Mouse (Mus musculus): ENCODE data around the gene Kif27.

DNA sequence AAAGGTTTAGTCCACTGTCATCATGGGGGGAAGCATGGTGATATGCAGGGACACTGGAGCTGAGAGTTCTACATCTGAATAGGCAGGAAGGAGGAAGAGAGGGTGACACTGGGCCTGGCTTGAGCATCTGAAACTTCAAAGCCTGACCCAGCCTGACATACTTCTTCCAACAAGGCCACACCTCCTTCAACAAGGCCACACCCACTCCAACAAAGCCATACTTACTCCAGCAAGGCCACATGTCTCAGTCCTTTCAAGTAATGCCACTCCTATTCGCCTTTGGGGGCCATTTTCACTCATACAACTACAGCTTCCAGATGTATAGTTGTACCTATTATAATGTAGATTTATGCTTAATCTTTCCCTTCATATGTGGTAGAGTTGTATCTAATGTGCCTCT lies 8.7 kb upstream of the Kif27 start:
- TF ChIP-seq CTCF (IDR thresholded peaks at IDR 0.05; ENCODE audit: low read depth) (no peak), EP300 (IDR thresholded peaks at IDR 0.05; ENCODE audit: low read depth) (no peak)

All from liver, embryonic 14.5 days (tissue).